Mouse (Mus musculus) neural tube, embryonic 11.5 days (tissue): ENCODE data around the gene Phlpp2. TPM values are rescaled to one million over a fixed set of nuclear protein-coding genes. Genes with fewer than 3 reads are reported as not detected.

Experiments
- ATAC-seq: fragments of 200-750 bp; cut with Nextera tagmentation; 2 replicates; pipeline ENCODE4 v1.8.0; 2017; ENCODE audit warnings: moderate number of reproducible peaks, mild to moderate bottlenecking, moderate TSS enrichment, moderate library complexity; ENCODE audit not compliant: insufficient read depth, low FRiP score, low TSS enrichment
- DNase-seq: peaks from one replicate; pipeline ENCODE4 v3.0.0-alpha.2; 2015; ENCODE audit warnings: low spot score
- H3K27ac ChIP-seq: fragments of 300-500 bp; sonication (generic); 2 replicates; pipeline ENCODE4 v1.5.1; 2014; ENCODE audit warnings: low read depth, mild to moderate bottlenecking, low read length
- H3K27me3 ChIP-seq: fragments of 300-500 bp; sonication (generic); 2 replicates; pipeline ENCODE4 v1.6.1; 2014; ENCODE audit warnings: mild to moderate bottlenecking, low read length, mixed read lengths; ENCODE audit not compliant: control insufficient read depth, insufficient read depth
- H3K36me3 ChIP-seq: fragments of 300-500 bp; sonication (generic); 2 replicates; pipeline ENCODE4 v1.6.1; 2014; ENCODE audit warnings: mild to moderate bottlenecking, low read length, moderate library complexity, mixed read lengths; ENCODE audit not compliant: control insufficient read depth, insufficient read depth
- H3K4me1 ChIP-seq: fragments of 300-500 bp; sonication (generic); 2 replicates; pipeline ENCODE4 v1.6.1; 2014; ENCODE audit warnings: low read length, mixed read lengths; ENCODE audit not compliant: control insufficient read depth, insufficient read depth
- H3K4me2 ChIP-seq: fragments of 300-500 bp; sonication (generic); 2 replicates; pipeline ENCODE4 v1.6.1; 2014; ENCODE audit warnings: low read depth, mild to moderate bottlenecking, moderate library complexity
- H3K4me3 ChIP-seq: fragments of 300-500 bp; sonication (generic); 2 replicates; pipeline ENCODE4 v1.5.1; 2014; ENCODE audit warnings: low read depth, low read length
- H3K9ac ChIP-seq: fragments of 300-500 bp; sonication (generic); 2 replicates; pipeline ENCODE4 v1.6.1; 2014; ENCODE audit warnings: mild to moderate bottlenecking, low read length
- H3K9me3 ChIP-seq: fragments of 300-500 bp; sonication (generic); 2 replicates; pipeline ENCODE4 v1.6.1; 2016; ENCODE audit warnings: low read length; ENCODE audit not compliant: control insufficient read depth
- WGBS: fragments of 180-500 bp; shearing (Covaris S2); extraction: QIAGEN DNeasy Blood & Tissue Kit; methylation state at CpG from one replicate; pipeline ENCODE4 v1.1.7; 2014; 5-methylcytosine and 5-hydroxymethylcytosine counted together
- polyA plus RNA-seq: library from polyadenylated mRNA; unstranded; fragments of >200 nt; fragmentation: Nextera tagmentation; extraction: Ambion mirVana; gene quantifications from 2 replicates; pipeline ENCODE4 v1.2.1, GENCODE M21; 2014

Gene Phlpp2
- polyA plus RNA-seq, 1 experiment from 2014 or later, result 2.5 TPM

DNA sequence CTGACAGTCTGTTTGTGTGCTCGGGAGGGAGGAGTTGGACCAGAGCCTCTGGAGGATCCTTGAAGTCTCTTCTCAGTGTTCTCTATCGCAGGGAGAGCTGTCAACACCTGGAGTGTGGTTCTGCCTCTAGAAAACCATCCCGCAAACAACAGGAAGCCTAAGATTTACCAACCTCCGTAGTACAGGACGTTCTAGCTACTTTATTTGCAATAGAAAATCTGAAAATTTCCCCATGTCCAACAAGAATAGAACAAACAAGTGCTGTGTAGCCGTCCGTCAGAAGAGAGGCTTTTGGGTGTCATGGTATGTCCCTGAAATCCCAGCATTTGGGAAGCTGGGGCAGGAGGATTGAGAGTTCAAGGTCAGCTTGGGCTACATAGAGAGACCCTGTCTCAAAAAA lies 119.4 kb downstream of the Phlpp2 start:
- Histone ChIP-seq H3K4me2 (no peak overlapping the region), H3K9me3 (no peaks in the 10 kb centered on the region), H3K4me3 (no peak overlapping the region), H3K36me3 (no peaks in the 10 kb centered on the region), H3K27me3 (no peaks in the 10 kb centered on the region), H3K27ac (no peak overlapping the region), H3K9ac (no peak overlapping the region), H3K4me1 (no peaks in the 10 kb centered on the region)
- no peak for ATAC-seq
- no peak for DNase-seq
- 90% methylated on average over 7 of the region's 7 CpGs for WGBS

DNA sequence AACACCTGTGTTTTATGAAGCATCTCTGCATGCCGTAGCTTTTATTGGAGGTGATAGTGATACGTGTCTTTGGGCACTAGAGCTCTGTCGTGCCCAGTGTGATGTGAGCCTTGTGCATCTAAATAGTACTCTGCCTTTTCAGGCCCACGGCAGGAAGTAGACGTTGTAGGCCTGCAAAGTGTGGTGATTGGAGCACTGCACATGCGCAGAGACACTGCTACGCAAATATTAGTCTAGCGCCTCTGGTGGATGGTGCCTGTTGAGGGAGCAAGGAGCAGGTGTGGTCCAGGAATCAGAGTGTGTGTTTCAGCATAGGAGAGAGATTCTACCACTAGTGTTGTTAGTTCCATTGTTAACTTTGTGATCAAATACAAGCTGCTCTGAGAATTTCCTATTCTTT lies 120.8 kb downstream of the Phlpp2 start:
- ATAC-seq (no peak), DNase-seq (no peak)
- Histone ChIP-seq H3K9ac (no peak overlapping the region), H3K36me3 (no peaks in the 10 kb centered on the region), H3K4me2 (no peak overlapping the region), H3K27me3 (no peaks in the 10 kb centered on the region), H3K4me3 (no peak overlapping the region), H3K4me1 (no peaks in the 10 kb centered on the region), H3K9me3 (no peaks in the 10 kb centered on the region), H3K27ac (no peak overlapping the region)
- WGBS, result 90% methylated on average over 8 of the region's 8 CpGs

DNA sequence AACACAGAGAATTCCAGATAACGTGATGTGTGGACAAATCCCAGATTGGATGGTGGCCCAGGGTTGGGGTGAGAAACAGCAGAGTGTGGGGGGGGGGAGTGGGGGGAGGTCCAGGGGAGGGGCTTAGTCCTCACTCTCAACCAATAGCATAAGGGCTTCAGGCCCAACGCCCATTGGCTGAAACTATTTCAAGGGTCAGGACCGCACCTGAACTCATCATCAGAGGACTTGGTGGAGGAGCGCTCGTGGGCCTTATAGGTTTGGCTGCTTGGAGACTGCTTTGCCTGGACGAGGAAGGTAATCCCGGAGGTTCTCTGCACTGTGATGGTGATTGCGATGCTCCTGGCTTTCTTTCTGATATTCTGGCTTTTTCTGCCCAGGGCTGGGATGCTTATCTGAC lies 121.9 kb downstream of the Phlpp2 start, which contains the start of gene Tat:
TSS of gene Tat (plus strand) at position 214 of the 400 bp plus-strand sequence.
- 87% methylated on average over 8 of the region's 8 CpGs for WGBS
- no peaks in the 10 kb centered on the region for H3K9me3 ChIP-seq
- no peak for DNase-seq
- H3K4me2 ChIP-seq, result no peak within 1 kb of the TSS
- H3K27me3 ChIP-seq, result no peaks in the 10 kb centered on the region
- no peak within 1 kb of the TSS for H3K4me3 ChIP-seq
- no peak within 1 kb of the TSS for H3K9ac ChIP-seq
- ATAC-seq, result no peak
- H3K27ac ChIP-seq, result no peak within 1 kb of the TSS
- H3K4me1 ChIP-seq, result no peaks in the 10 kb centered on the region
- H3K36me3 ChIP-seq, result no peaks in the 10 kb centered on the region

- WGBS, result 89% methylated on average over 5 of the region's 5 CpGs
- H3K36me3 ChIP-seq, result no peaks in the 10 kb centered on the region
- ATAC-seq (no peak), DNase-seq (no peak)
- no peak overlapping the region for H3K9ac ChIP-seq
- H3K4me1 ChIP-seq, result no peaks in the 10 kb centered on the region
- H3K4me3 ChIP-seq, result no peak overlapping the region
- H3K9me3 ChIP-seq, result no peaks in the 10 kb centered on the region
- H3K4me2 ChIP-seq, result no peak overlapping the region
- H3K27ac ChIP-seq, result no peak overlapping the region
- H3K27me3 ChIP-seq, result no peaks in the 10 kb centered on the region
Observed at GRCm38 (mm10) chr8:109992166-109992565, 123.8 kb downstream of the Phlpp2 start.

DNA sequence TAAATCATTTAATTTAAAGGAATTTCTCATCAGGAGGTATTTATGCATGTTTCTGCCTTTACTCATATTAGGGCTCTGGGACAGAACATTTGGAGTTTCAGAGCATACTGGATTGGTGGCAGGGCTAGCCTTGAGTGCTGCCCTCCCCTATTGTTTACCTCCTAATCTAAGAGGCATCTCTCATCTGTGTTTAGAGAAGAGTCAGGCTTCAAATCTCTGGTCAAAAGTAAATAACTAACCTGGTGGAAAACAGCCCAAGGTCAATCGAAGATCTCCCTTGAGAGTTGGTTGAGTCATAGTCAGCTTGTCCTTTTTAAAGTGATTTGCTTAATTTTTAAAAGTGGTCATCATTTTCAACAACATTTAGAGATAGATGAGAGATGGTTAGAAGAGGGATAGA lies 124.6 kb downstream of the Phlpp2 start:
- 85% methylated on average over 1 of the region's 1 CpGs for WGBS
- no peak overlapping the region for H3K27ac ChIP-seq
- ATAC-seq, result no peak
- no peak overlapping the region for H3K9ac ChIP-seq
- no peak overlapping the region for H3K4me2 ChIP-seq
- H3K27me3 ChIP-seq, result no peaks in the 10 kb centered on the region
- no peak overlapping the region for H3K4me3 ChIP-seq
- H3K9me3 ChIP-seq, result no peaks in the 10 kb centered on the region
- H3K4me1 ChIP-seq, result no peaks in the 10 kb centered on the region
- no peak for DNase-seq
- H3K36me3 ChIP-seq, result no peaks in the 10 kb centered on the region

Other genes starting within 250 kb of the Phlpp2 start
- gene Ist1, start 175.3 kb upstream of the Phlpp2 start, polyA plus RNA-seq, result 200 and 206 TPM in 2 replicates
- 52.3 and 55.9 TPM in 2 replicates for gene Zfp821, start 163.0 kb upstream of the Phlpp2 start, polyA plus RNA-seq
- gene Atxn1l, start 130.8 kb upstream of the Phlpp2 start, polyA plus RNA-seq, result 7.5 and 7.8 TPM in 2 replicates
- gene Ap1g1, start 90.0 kb upstream of the Phlpp2 start, polyA plus RNA-seq, result 44.1 and 52.1 TPM in 2 replicates
- gene Marveld3, start 93.7 kb downstream of the Phlpp2 start, polyA plus RNA-seq, result 0.29 and 0.47 TPM in 2 replicates
- not detected in 2 replicates for gene Tat, start 121.9 kb downstream of the Phlpp2 start, polyA plus RNA-seq
- gene Chst4, start 171.2 kb downstream of the Phlpp2 start, polyA plus RNA-seq, result not detected in 2 replicates
- gene Zfp612, start 211.2 kb downstream of the Phlpp2 start, polyA plus RNA-seq, result 9.3 and 9.9 TPM in 2 replicates
- gene Gm21964, start 232.7 kb downstream of the Phlpp2 start, polyA plus RNA-seq, result not detected in 2 replicates
- not detected in 2 replicates for gene Gm17720, start 234.2 kb downstream of the Phlpp2 start, polyA plus RNA-seq